Mouse (Mus musculus) yolk sac, embryonic 10.5 days (tissue): ENCODE measurements around the gene Adgrg2.

Source experiments
- DNase-seq: peaks from one replicate; pipeline ENCODE4 v3.0.0-alpha.2; 2017; ENCODE audit warnings: low spot score

Gene Adgrg2

GRCm38 (mm10) chrX:160502048-160503041 is 111.9 kb downstream of the Adgrg2 start, which contains the start of gene Phka2:
Phka2 (plus strand) TSS chrX:160502166.
- peak; percentile 85 for DNase-seq

- no peak for DNase-seq
Measured at GRCm38 (mm10) chrX:160509046-160509445, 118.6 kb downstream of the Adgrg2 start.

- no peak for DNase-seq
Measured at GRCm38 (mm10) chrX:160510197-160510596, 119.7 kb downstream of the Adgrg2 start.

GRCm38 (mm10) chrX:160516027-160516426 is 125.5 kb downstream of the Adgrg2 start:
- DNase-seq, result no peak

GRCm38 (mm10) chrX:160542772-160543171 is 152.3 kb downstream of the Adgrg2 start:
- no peak for DNase-seq
